Mouse (Mus musculus) induced T-regulatory cell, adult 2 months (primary cell): ENCODE measurements at regions not wholly inside any gene's neighbourhood (a gene's known extent, or its start where the extent isn't known, plus 50 kb on each side); places are given as distances from the start of the nearest gene placed in this dataset.

ENCODE experiments used
- DNase-seq: peaks from one replicate; pipeline ENCODE4 v3.0.0-alpha.2; 2012; ENCODE audit warnings: low read depth

- DNase-seq: no peak
These were observed 155.7 kb upstream of the Igsf21 start for GRCm38 (mm10) chr4:140402319-140402718.

DNA sequence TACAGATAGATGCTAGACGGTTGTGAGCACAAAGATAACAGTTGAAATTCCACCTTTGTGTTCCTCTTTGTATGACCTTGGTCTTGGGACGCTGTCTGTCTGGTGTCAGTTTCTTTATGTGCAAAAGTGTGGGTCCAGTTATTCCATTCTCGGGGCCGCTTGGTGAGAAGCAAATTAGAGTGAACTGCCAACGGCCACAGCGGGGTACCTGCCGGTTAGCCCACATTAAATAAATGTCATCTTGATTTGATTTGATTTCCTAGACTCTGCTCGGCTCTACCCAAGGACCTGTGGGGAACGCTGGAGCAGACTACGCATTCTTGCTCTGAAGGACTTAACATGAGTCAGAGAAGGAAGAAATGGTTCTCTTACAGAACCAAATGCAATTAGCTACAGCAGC, 155.0 kb upstream of the Igsf21 start:
- no peak for DNase-seq

- DNase-seq: no peak
These were observed 150.0 kb upstream of the Igsf21 start for GRCm38 (mm10) chr4:140396548-140396947.

- no peak for DNase-seq
These were observed 145.7 kb upstream of the Igsf21 start for GRCm38 (mm10) chr4:140392290-140392689.

DNA sequence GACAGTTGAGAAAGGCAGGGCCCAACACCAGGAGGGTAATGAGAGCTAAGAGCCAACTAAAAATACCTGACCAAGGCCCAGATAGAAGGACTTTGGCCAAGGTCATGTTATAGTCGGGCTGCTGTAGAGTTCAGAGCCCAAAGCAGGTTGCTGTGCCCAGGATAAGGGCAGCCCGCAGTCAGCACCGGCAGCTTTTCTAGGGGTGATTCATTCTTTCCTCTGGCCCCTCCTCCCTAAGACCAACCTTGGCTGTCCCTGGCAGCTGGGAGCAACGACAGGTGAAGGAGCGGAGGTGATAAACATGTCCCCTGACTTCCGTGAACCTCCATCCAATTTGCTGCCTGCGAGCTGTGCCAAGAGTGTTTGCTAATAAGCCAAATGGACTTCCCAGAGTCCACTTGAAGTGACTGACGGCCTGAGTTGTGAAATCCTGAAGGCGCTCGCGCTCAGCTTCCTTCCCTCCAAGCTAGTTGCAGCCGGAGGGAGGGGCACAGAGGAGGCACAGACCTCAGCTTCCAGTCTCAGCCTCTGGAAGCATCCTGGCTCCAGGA, 144.2 kb upstream of the Igsf21 start:
- no peak for DNase-seq

DNA sequence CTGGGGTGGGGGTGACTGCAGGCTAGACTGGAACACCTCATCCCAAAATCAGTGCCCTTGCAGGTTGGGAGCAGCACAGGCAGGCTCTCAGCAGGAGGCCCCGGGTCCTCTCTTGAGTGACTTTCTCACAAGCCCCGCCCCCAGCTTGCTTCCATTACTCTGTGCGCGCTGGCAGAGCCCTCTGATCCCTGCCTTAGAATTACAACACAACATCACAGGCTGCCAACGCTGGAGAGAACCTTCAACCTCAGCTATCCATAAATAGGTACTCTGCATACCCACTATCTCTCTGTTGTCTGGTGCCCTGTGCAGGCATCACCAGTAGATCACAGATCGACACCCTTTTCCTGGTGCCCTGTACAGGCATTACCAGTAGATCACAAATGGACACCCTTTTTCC, 139.1 kb upstream of the Igsf21 start:
- no peak for DNase-seq

- no peak for DNase-seq
These were observed 138.6 kb upstream of the Igsf21 start for GRCm38 (mm10) chr4:140385226-140385625.

DNA sequence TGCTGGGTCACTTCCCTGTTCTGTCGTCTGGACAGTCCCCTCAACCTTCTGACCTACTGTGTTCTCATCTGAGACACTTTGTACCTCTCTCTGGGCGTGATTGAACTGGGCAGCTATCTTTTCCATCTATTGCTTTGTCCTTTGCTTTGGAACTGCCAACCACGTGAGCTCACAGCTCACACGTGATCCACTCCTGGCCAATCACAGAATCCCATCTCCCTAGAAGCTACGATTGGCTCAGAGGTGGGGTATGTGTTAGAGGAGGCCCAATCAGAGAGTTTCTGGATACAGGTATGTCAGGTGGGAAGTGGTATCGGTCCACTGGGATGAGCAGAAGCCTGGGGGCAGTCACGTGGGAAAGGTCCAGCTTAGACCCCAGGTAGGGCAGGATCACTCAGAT, 137.0 kb upstream of the Igsf21 start:
- no peak for DNase-seq

GRCm38 (mm10) chr4:140380733-140381132, 134.1 kb upstream of the Igsf21 start:
- DNase-seq: no peak

- DNase-seq: no peak
These were observed 131.4 kb upstream of the Igsf21 start for GRCm38 (mm10) chr4:140377941-140378340.

DNA sequence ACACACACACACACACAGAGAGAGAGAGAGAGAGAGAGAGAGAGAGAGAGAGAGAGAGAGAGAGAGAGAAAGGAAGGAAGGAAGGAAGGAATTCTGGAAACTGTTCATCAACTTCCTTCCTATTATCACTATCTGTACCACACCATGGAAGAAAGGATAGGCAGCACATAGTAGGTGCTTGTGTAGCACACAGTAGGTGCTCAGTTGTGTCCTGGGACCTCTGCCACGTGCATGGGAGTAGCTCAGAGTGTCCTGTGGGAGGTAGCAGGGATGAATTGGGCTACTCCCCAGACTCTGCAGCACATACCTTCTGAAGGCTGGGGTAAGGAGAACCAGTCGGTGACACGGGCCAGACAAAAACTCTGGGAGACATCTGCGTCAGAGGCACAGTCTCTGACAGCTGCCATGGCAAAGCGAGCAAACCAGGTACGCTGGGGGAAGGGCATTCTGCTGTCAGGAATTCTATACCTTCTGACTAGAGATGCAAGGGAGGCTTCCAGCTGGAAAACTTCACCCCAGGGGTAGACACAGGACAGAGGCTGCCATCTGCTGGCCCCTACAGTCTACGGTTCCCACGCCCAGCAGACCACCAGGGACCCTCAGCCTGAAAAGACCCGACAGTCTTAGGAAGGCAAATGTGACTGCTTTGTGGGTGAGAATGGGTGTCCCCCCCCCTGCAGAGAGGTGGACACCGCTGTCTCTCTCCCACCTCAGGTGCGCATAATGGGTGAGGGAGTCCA, 126.2 kb upstream of the Igsf21 start:
- DNase-seq: no peak

- no peak for DNase-seq
These were observed 125.0 kb upstream of the Igsf21 start for GRCm38 (mm10) chr4:140371426-140372213.

DNA sequence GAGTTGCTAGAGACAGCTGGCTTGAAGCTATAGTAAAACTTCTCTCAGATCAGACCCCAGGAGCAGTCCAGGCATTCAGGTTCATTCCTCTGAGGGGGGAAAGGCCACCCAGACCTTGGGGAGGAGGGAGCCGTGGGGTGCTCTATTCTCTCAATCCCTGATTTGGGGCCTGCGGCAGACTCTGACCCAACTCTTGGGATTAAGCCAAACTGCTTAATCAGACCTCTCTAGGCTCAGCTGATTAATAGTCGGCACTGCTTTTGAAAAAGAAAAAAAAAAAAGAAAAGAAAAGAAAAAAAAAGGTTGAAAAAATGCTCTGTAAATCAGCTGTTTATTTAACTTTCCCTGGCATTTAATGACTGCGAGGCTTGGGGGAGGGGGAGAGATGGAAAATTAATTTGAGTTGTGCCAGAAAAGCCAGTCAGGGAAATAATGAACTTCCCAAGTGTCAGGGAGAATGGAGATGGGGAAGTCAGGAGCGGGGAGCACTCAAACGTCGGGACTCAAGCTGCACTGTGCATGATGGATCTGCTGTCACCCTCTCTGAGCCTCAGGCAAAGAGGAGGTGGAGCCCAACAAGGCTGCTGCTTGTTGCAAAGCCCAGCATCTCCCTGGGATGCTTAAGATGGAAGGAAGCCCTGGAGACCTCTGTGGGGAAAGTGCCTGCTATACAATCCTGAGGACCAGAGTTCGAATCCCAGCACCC, 120.5 kb upstream of the Igsf21 start:
- no peak for DNase-seq

- DNase-seq: no peak
These were observed 112.3 kb upstream of the Igsf21 start for GRCm38 (mm10) chr4:140358846-140359245.

DNA sequence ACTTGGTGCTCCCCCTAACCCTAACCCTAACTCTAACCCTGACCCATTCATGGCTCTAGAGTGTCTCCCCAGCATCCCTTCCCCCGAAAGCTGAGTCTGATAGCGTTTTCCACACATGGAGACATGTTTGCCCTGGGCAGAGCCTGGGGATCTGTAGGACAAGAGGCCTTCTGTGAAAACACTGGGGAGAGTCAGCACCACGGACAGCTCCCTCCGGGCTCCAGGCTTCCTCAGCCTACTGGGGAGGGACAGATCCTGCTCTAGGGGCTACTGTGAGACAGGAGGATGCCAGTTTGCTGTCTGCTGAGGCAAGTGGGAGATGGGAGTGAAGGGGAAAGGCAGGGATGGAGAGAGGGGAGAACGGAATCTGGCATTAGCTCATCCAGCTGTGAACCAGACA, 111.5 kb upstream of the Igsf21 start:
- peak; percentile 4 for DNase-seq

DNA sequence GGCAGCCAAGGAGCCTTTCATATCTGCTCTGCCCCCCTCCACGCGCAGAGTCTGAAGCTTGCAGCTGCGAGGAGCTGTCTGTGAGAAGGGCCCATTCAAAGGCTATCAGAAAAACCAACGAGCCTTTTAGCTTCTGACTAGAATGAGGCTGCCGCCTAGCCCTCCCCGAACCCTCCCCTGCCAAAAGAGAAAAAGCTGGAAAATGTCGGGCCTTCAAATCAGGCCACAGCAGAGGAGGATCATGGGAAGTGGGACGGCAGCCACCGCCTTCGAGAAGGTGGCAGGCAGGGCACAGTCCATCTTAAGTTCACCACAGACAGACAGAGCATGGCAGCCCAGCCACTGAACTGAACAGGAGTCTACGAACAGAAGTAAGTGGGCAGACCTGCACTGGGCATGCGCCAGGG, 108.6 kb upstream of the Igsf21 start:
- no peak for DNase-seq

DNA sequence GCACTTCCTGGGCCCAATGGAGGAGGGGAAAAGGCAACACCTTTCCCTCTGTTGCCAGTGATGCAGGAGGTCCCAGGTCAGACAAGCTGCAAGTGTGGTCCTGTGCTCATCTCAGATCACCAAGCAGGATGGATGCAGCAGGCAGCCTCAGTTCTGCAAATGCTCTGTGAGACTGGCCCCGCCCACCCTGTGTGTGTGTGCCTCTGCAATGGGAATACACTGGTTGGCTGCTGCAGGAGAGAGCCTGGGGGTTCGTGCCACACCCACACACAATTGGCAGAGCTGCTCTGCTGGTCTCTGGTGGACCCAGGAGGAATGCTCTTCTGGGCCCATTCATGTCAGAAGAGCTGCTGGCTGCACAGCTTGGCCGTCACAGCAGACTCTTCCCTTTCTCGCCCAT, 102.2 kb upstream of the Igsf21 start:
- DNase-seq: no peak

DNA sequence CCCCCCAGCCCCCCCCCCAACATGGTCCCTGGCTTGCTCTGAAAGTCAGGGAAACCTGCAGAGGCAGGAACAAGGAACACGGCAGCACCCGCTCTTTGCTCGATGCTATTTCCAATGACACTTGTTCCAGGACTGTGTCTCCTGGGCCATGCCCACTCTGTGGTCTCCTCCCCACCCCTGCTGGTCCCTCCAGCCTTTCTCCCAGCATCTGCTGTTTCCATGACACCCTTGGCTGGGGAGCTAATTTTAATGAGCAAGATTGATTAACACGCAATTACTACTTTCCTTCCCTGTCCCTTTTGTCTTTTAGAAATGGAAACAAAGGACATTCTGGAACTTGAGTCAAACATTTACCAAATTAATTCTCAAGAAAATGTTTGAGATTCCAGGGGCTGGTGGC, 83.6 kb upstream of the Igsf21 start:
- DNase-seq: no peak

DNA sequence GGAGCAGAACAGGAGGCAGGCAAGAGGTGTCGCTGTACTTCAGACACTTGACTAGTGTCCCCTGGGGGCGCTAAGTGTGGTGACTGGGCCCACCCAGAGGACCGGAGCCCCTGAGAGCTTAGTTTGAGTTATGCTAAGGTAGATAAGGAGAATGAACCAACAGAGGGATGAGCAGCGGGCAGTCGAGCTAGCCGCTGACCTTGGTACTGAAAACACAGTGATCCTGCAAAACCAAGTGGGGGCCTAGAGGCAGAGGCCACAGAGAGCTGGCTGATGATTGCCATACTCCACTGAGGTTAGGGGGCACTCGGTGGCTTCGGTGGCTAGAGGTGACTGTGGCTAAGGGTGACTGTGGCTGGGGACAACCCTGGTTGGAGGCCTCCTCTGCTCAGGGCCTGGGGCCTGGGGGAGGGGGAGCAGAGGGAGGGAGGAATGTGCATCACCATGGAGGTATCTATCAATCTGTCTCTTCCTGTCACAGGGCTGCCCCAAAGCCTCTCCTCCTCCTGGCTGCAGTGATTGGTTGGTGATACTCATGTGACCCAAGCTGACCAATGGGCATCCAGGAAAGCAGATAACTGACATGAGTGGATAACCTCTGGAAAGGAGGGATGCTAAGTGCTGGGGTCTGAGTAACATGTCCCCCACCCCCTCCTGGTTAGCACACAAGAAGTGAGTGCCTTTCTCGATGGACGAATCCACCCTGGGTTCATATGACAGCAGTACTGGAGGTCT, 80.3 kb upstream of the Igsf21 start:
- no peak for DNase-seq

DNA sequence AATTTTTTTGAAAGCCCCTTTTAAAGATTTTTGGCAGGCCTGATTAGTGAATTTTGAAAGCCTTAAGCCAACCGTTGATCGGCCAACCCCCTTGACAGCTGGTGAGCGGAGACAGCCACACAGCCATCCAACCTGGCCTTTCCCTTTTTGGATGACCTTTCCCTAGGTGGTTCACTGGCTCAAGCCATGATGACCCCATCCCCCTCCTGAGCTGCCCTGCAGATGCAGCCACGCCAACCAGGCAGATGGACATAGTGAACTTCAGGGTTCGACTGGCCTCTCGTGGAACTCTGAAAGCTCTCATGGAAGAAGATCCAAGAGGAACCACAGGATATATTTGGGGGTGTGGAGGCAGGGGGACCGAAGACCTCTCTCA, 79.1 kb upstream of the Igsf21 start:
- no peak for DNase-seq

GRCm38 (mm10) chr4:140324971-140325676, 78.5 kb upstream of the Igsf21 start:
- DNase-seq: no peak
